Mouse (Mus musculus): ENCODE data around the gene Mprip. TPM values are rescaled to one million over a fixed set of nuclear protein-coding genes. Genes with fewer than 3 reads are reported as not detected.

The Mprip gene
- total RNA-seq, 2 experiments from 2014 or later = 32.2 to 72.6 TPM

Other genes with a start within 250 kb of the Mprip start
- gene Jmjd4, start 211.3 kb upstream of the Mprip start, total RNA-seq (2015) = 4.8 and 5.5 TPM in 2 replicates
- gene Jmjd4, start 211.3 kb upstream of the Mprip start, total RNA-seq (2017) = 6.4 TPM in 2 replicates
- 4.9 and 7.0 TPM in 2 replicates for gene Snap47, start 210.1 kb upstream of the Mprip start, total RNA-seq (2015)
- gene Snap47, start 210.1 kb upstream of the Mprip start, total RNA-seq (2017) = 6.2 and 7.8 TPM in 2 replicates
- 1.8 and 1.9 TPM in 2 replicates for gene Zfp867, start 188.8 kb upstream of the Mprip start, total RNA-seq (2015)
- gene Zfp867, start 188.8 kb upstream of the Mprip start, total RNA-seq (2017) = 0.58 and 2.7 TPM in 2 replicates
- 15.6 and 15.7 TPM in 2 replicates for gene Zkscan17, start 134.6 kb upstream of the Mprip start, total RNA-seq (2015)
- 12.7 and 13.7 TPM in 2 replicates for gene Zkscan17, start 134.6 kb upstream of the Mprip start, total RNA-seq (2017)
- 3.0 and 6.9 TPM in 2 replicates for gene Nlrp3, start 119.7 kb upstream of the Mprip start, total RNA-seq (2015)
- gene Nlrp3, start 119.7 kb upstream of the Mprip start, total RNA-seq (2017) = 5.5 and 8.5 TPM in 2 replicates
- not detected in 2 replicates for gene Olfr222, start 85.1 kb upstream of the Mprip start, total RNA-seq (2015)
- not detected in 2 replicates for gene Olfr222, start 85.1 kb upstream of the Mprip start, total RNA-seq (2017)
- not detected in 2 replicates for gene Olfr223, start 68.0 kb upstream of the Mprip start, total RNA-seq (2015)
- not detected in 2 replicates for gene Olfr223, start 68.0 kb upstream of the Mprip start, total RNA-seq (2017)
- 0.37 and 1.1 TPM in 2 replicates for gene Pld6, start 126.3 kb downstream of the Mprip start, total RNA-seq (2015)
- 0.91 and 1.3 TPM in 2 replicates for gene Pld6, start 126.3 kb downstream of the Mprip start, total RNA-seq (2017)
- gene Flcn, start 148.7 kb downstream of the Mprip start, total RNA-seq (2015) = 11.1 and 15.6 TPM in 2 replicates
- 15.8 and 18.4 TPM in 2 replicates for gene Flcn, start 148.7 kb downstream of the Mprip start, total RNA-seq (2017)
- gene Nt5m, start 178.1 kb downstream of the Mprip start, total RNA-seq (2015) = 12.4 and 18.8 TPM in 2 replicates
- 15.1 and 15.7 TPM in 2 replicates for gene Nt5m, start 178.1 kb downstream of the Mprip start, total RNA-seq (2017)
- 222 and 236 TPM in 2 replicates for gene Cops3, start 178.5 kb downstream of the Mprip start, total RNA-seq (2015)
- gene Cops3, start 178.5 kb downstream of the Mprip start, total RNA-seq (2017) = 201 and 214 TPM in 2 replicates